Mouse (Mus musculus): ENCODE results near the gene Dsp. TPM values are rescaled to one million over a fixed set of nuclear protein-coding genes. Genes with fewer than 3 reads are reported as not detected.

Gene Dsp
- 0.14 and 0.23 TPM in 2 replicates for polyA plus RNA-seq (2012)

DNA sequence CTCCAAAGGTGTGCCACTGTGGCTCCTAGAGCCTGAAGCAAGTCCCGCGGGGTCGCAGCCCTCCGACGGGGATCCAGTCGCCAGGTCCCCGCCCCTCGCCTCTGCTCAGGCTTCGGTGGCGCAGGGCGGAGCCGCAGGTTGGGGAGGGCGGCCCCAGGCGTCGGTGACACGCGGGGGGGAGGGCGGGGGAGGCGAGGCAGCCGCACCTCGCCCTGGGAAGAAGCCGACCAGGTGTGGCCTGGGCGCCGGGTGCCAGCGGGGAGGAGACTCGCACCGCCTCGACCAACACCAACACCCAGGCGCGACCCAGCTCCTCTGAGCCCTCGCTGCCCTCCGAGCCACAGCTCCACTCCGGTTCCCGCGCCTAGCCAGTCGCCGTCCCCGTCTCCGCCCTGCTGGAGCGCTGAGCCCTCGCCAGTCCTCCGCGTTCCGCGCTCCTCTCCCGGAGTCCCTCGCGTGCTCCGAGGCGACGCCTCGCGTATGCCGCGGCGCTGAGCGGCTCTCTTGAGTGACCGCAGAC, at the start of gene Dsp:
TSS of gene Dsp (plus strand) at position 226 of the 520 bp plus-strand sequence.

DNA sequence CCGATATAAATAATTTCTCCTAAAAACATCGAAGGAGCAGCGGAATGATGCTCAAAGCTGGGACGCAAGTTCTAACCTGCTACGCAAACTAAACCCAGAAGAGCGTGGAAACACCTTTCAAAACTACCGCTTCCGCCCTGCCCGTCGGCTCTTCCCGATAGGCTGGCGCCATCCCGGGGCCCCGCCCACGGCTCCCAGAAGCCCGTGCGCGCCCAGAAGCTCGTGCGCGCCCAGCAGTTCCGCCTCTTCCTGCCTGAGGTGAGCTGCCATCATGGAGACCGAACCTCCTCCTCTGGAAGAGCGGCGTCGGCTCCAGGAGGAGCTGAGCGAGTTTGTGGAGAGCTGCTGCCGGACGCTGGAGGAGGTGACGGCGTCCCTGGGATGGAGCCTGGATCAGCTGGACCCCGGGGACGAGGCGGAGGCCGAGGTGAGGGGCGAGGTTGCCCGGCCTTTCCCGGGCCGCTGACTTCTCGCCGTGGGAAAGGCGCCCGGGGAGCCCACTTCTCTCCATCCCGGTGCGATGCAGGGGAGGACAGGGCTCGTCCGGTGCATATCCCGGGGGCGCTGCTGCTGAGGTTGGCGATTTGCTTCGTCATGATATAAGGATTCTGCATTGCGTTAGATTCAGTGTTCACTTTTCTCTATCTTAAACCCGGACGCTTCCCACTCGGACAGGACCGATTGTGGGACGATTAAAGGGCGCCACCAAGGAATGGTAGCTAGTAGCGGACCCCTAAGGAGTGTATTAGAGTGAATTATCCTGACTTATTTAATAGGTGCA, 53.8 kb downstream of the Dsp start, which contains the start of gene Snrnp48:
TSS of gene Snrnp48 (plus strand) at position 237 of the 781 bp plus-strand sequence.

Other genes with a start within 250 kb of the Dsp start
- gene Ssr1, start 157.1 kb upstream of the Dsp start, polyA plus RNA-seq (2012) = 97.2 and 111 TPM in 2 replicates
- gene Riok1, start 114.3 kb upstream of the Dsp start, polyA plus RNA-seq (2012) = 28.7 and 38.6 TPM in 2 replicates
- gene Cage1, start 114.2 kb upstream of the Dsp start, polyA plus RNA-seq (2012) = 0.59 and 0.94 TPM in 2 replicates
- 69.5 and 91.5 TPM in 2 replicates for gene Snrnp48, start 53.6 kb downstream of the Dsp start, polyA plus RNA-seq (2012)
- gene Bmp6, start 193.8 kb downstream of the Dsp start, polyA plus RNA-seq (2012) = 0.07 and 0.08 TPM in 2 replicates